Mouse (Mus musculus) megakaryocyte, embryonic 14.5 days (primary cell): ENCODE results near the gene Tmem63c. TPM values are rescaled to one million over a fixed set of nuclear protein-coding genes. Genes with fewer than 3 reads are reported as not detected.

Experiments used
- H3K27me3 ChIP-seq: replicated peaks from 2 replicates; pipeline ENCODE3; 2012; ENCODE audit warnings: inconsistent platforms
- H3K36me3 ChIP-seq: replicated peaks from 2 replicates; pipeline ENCODE3; 2012; ENCODE audit warnings: low read length, inconsistent platforms, mixed read lengths
- H3K4me1 ChIP-seq: 2 replicates; pipeline ENCODE4 v1.6.1; 2012; ENCODE audit warnings: inconsistent platforms
- H3K4me3 ChIP-seq: replicated peaks from 2 replicates; pipeline ENCODE3; 2012; ENCODE audit warnings: moderate library complexity, mild to moderate bottlenecking, inconsistent platforms
- H3K9me3 ChIP-seq: 2 replicates; pipeline ENCODE4 v1.6.1; 2012; ENCODE audit warnings: inconsistent platforms
- FLI1 ChIP-seq: IDR thresholded peaks from 2 replicates; pipeline ENCODE4 v1.6.1; 2012; ENCODE audit warnings: low read length, inconsistent platforms, mixed read lengths
- GATA1 ChIP-seq: IDR thresholded peaks from 3 replicates; pipeline ENCODE4 v1.6.1; 2012; ENCODE audit warnings: mixed read lengths, low read length, inconsistent platforms, borderline replicate concordance
- polyA plus RNA-seq: library from polyadenylated mRNA; stranded (reverse); fragments of >175 nt; gene quantifications from 2 replicates; pipeline ENCODE4 v1.2.3, GENCODE M21; 2012; ENCODE audit warnings: low replicate concordance; ENCODE audit not compliant: insufficient read depth

Tmem63c gene
- polyA plus RNA-seq, 1 experiment = 0.08 TPM

DNA sequence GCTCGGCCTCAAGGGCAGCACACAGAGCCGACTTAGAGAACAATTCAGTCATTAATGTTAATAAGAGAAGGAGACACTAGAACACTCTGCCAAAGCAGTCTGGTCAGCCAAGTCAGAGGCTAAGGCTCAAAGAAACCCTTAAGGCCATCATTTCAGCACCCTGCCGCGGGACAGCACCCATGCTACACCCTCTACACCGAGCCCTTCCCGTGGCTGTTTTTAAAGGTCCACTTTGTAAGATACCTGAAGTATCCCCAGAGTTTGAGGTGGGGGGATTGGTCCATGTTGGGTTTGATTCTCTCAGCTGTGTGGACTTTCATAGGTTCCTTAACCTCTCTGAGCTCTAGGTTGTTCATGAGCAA, 37.0 kb upstream of the Tmem63c start:
- Histone ChIP-seq H3K27me3 (peaks cover 86% of the 10 kb centered on the region), H3K36me3 (no peaks in the 10 kb centered on the region), H3K4me1 (peaks cover 13% of the 10 kb centered on the region; the same call in 1 of the 2 replicates), H3K9me3 (no peaks in the 10 kb centered on the region), H3K4me3 (no peak overlapping the region)
- TF ChIP-seq FLI1 (no peak), GATA1 (no peak)

DNA sequence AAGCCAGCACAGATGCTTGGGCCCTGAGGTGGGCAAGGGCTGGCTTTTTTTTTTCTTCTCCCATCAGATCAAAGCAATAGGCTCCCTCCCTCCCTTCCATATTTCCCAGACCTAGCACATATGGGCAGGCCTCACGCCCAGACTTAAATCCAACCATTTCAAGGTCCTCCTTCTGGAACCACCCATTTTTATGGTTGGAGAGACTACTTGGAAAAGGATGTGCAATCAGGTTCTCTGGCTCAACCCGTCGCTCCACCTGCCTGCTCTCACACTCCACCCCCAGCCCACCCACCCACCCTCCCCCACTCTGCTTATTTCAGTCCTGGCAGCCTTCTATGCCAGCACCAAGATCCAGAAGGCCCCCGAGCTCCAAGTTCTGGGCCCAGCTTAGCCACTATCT, 34.6 kb upstream of the Tmem63c start:
- H3K36me3 ChIP-seq = no peaks in the 10 kb centered on the region
- no peak for TF ChIP-seq GATA1
- TF ChIP-seq FLI1 = no peak
- H3K27me3 ChIP-seq = peaks cover 89% of the 10 kb centered on the region

DNA sequence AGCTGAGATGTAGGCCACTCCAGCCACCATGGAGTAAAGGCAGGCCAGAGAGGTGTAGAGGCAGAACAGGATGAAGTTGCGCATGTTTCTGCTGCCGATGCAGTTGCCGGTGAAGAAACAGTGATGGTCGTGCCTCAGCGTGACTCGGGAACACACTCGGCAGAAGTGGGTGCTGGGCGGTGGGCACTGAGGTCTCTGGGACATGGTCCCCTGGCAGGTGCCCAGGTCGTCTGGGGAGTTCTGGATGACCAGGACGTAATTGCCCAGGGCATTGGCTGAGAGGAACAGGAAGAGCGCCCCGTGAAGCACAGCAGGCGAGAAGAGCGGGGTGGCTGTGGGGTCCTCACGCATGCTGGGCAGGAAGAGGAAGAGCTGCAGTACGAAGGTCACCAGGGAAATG, 32.9 kb upstream of the Tmem63c start:
- H3K4me1 ChIP-seq = peaks cover 22% of the 10 kb centered on the region
- peaks cover 91% of the 10 kb centered on the region for H3K27me3 ChIP-seq
- no peak overlapping the region for H3K4me3 ChIP-seq
- no peaks in the 10 kb centered on the region for H3K9me3 ChIP-seq
- TF ChIP-seq GATA1 = no peak
- no peak for TF ChIP-seq FLI1
- H3K36me3 ChIP-seq = no peaks in the 10 kb centered on the region

More for the DNA sequence above, 34.6 kb upstream of the Tmem63c start:
- no peak overlapping the region for H3K4me3 ChIP-seq
- peaks cover 22% of the 10 kb centered on the region for H3K4me1 ChIP-seq
- no peaks in the 10 kb centered on the region for H3K9me3 ChIP-seq

DNA sequence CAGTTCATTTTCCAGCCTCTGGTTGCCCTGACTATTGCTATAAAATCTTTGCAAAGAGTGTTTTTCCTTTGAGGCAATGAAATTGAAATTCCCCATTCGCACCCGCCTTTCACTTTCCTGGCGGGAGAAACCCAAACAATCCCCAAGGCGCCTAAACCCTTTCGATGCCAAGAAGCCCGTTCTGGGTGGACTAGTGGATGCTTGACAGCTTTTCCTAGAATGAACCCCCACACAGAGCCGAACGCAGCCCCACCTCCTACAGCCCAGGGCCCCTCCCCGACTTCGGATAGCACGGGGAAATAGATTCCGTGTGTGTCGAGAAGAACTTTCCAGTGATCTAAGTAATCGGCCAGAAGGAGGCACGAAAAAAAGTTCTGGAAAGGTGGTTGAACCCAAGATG, 31.8 kb upstream of the Tmem63c start:
- H3K9me3 ChIP-seq = no peaks in the 10 kb centered on the region
- H3K27me3 ChIP-seq = peaks cover 89% of the 10 kb centered on the region
- no peak for TF ChIP-seq GATA1
- TF ChIP-seq FLI1 = no peak
- peaks cover 19% of the 10 kb centered on the region for H3K4me1 ChIP-seq
- H3K4me3 ChIP-seq = no peak overlapping the region
- no peaks in the 10 kb centered on the region for H3K36me3 ChIP-seq

DNA sequence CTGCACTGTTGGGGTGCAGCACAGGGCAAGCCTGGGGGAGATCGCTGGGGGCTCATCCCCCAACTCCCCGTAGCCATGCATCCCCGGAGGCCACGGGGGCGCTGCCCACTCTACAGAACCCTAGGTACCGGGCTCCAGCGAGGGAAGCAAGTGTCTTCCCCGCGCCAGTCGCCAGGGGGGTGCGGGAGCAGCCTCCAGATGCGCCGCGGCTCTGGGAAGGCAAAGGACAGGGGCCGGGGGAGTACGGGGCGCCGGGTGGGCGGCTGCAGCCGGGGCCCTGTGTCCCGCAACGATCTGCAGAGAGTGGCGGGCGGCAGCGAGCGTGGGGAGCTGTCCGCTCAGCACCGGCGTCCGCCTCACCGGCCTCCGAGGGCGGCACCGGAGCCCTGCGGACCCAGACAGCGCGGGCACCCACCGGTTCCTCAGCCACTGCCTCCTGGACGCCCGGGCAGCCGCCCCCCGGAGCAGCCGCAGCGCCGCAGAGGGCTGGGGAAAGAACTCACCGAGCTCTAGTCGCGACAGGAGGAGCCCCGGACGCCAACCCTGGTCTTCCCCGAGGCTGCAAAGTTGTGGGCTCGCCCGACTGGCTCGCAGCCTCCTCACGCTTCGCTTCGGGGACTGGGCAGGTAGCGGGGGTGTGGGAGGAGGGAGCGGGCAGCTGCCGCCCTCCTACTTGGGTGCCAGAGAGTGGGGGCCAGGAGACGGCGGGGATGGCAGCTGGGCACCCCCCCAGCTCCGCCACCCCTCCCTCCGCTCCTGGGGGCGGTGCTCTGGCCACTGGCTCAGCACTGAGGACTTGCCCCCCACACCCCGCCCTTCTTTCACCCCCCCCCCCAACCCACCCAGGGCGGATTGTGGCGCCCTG, 31.0 kb upstream of the Tmem63c start, which contains the start of gene Zdhhc22:
Gene Zdhhc22 (minus strand): TSS at position 541 of the 865 bp plus-strand sequence.
- H3K4me1 ChIP-seq = peaks cover 19% of the 10 kb centered on the region
- H3K36me3 ChIP-seq = no peaks in the 10 kb centered on the region
- H3K4me3 ChIP-seq = no peak within 1 kb of the TSS
- H3K9me3 ChIP-seq = no peaks in the 10 kb centered on the region
- TF ChIP-seq GATA1 (no peak), FLI1 (no peak)
- peaks cover 88% of the 10 kb centered on the region for H3K27me3 ChIP-seq

DNA sequence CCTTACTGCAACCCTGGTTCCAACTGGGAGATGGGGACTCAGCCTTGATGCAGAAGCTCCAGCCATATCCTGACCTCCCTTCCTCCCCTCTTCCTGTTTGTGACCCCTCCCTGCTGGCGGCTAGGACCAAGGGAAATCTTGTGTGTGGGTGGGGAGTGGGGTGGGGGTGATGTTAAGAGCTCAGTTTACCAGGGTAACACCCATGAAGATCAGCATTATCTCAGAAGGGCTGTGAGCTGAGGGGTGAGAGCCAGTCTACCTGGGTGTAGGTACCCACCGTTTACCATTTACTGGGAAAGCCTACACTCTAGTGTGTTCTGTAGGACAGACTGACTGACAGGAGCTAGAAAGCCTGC, 30.4 kb upstream of the Tmem63c start:
- TF ChIP-seq GATA1 = no peak
- TF ChIP-seq FLI1 = no peak
- Histone ChIP-seq H3K9me3 (peaks cover 3% of the 10 kb centered on the region; the same call in 1 of the 2 replicates), H3K36me3 (no peaks in the 10 kb centered on the region), H3K4me3 (no peak overlapping the region), H3K4me1 (peaks cover 19% of the 10 kb centered on the region), H3K27me3 (peaks cover 91% of the 10 kb centered on the region)

DNA sequence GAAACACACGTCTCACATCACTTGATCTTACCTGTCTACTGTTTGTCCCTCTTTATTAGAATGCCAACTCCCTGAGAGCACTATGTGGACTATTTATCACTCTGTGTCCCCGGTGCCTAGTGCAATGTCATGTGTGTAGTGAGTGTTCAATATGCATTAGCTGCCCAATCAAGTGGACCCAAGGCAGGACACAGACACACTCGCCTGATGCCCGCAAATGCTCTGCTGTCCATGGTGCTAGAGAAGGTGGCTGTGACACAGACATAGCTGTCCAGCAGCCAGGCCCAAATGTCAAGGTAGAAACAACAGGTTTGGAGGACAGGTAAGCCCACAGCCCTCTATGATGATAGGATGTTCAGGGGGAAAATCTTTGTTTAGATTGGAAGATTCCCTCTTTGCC, 27.0 kb upstream of the Tmem63c start:
- peaks cover 17% of the 10 kb centered on the region for H3K4me1 ChIP-seq
- TF ChIP-seq GATA1 = no peak
- no peak for TF ChIP-seq FLI1
- H3K9me3 ChIP-seq = peaks cover 8% of the 10 kb centered on the region; the same call in 1 of the 2 replicates
- H3K36me3 ChIP-seq = no peaks in the 10 kb centered on the region
- peaks cover 70% of the 10 kb centered on the region for H3K27me3 ChIP-seq
- no peak overlapping the region for H3K4me3 ChIP-seq

DNA sequence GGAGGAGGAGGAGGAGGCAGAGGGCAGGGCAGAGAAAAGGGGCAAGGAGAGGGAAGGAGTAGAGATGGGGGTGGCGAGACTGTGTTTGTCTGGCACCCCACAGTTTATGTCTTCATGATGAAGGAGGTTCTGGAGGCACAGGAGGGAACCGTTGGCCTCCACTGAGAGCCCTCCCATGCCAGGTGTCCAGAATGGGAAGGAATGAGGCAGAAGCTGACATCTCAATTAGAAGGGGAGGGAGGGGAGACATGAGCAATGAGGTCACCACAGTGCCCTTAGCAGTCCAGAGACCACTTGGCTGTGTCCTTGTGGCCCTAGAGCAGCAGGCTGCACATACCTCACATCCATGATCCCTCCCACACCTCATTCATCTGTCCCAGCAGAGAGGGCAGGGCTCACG, 26.4 kb upstream of the Tmem63c start:
- Histone ChIP-seq H3K27me3 (peaks cover 66% of the 10 kb centered on the region), H3K4me1 (peaks cover 11% of the 10 kb centered on the region), H3K36me3 (no peaks in the 10 kb centered on the region), H3K9me3 (peaks cover 8% of the 10 kb centered on the region; the same call in 1 of the 2 replicates), H3K4me3 (no peak overlapping the region)
- TF ChIP-seq FLI1 (no peak), GATA1 (no peak)

DNA sequence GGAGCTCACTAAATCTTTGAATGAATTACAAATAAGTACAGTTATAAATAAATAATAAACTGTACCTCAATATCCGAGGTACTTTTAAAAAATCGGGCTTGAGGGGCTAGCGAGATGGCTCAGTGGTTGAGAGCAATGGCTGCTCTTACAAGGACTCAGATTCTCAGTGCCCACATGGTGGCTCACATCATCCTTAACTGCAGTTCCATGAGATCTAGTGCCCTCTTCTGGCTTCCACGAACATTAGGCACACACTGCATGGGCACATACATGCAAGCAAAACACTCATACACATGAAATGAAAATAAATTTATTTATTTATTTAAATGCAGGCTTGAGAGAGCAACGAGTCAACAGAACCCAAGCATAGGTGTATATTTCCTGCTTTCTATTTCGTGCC, 25.2 kb upstream of the Tmem63c start:
- H3K9me3 ChIP-seq = peaks cover 8% of the 10 kb centered on the region; the same call in 1 of the 2 replicates
- no peak for TF ChIP-seq GATA1
- TF ChIP-seq FLI1 = no peak
- H3K4me1 ChIP-seq = peaks cover 3% of the 10 kb centered on the region; the same call in 1 of the 2 replicates
- H3K36me3 ChIP-seq = no peaks in the 10 kb centered on the region
- no peak overlapping the region for H3K4me3 ChIP-seq
- peaks cover 56% of the 10 kb centered on the region for H3K27me3 ChIP-seq

DNA sequence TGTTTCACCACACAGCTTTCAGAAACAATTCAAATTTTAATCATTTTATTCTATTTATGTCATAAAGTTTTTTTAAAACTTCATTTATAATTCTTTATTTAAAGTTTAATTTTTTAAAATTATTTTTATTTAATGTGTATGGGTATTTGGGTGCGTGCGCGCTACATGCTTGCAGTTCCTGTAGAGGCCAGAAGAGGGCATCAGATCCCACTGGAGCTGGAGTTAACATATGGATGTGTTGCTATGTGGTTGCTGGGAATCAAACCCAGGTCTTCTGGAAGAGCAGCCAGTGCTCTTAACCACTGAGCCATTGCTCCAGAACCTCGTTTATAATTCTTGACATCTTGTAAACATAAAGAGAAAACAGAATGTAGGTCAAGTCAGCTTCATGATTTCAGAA, 22.4 kb upstream of the Tmem63c start:
- H3K27me3 ChIP-seq = peaks cover 54% of the 10 kb centered on the region
- H3K9me3 ChIP-seq = peaks cover 8% of the 10 kb centered on the region; the same call in 1 of the 2 replicates
- H3K4me1 ChIP-seq = no peaks in the 10 kb centered on the region; the same call in 1 of the 2 replicates
- H3K4me3 ChIP-seq = no peak overlapping the region
- TF ChIP-seq FLI1 = no peak
- TF ChIP-seq GATA1 = no peak
- no peaks in the 10 kb centered on the region for H3K36me3 ChIP-seq
